Mouse (Mus musculus): ENCODE results near the gene Col28a1. TPM values are rescaled to one million over a fixed set of nuclear protein-coding genes. Genes with fewer than 3 reads are reported as not detected.

Col28a1 gene
- total RNA-seq (2023): not detected

GRCm38 (mm10) chr6:8192517-8192916 lies at the start of gene Col28a1:
Gene Col28a1 (minus strand): TSS chr6:8192617.

GRCm38 (mm10) chr6:8209047-8209865 lies 16.8 kb upstream of the Col28a1 start, which contains the start of gene Mios:
Gene Mios (plus strand): TSS chr6:8209222.

Other genes with a start within 250 kb of the Col28a1 start
- gene Mios, start 16.6 kb upstream of the Col28a1 start, total RNA-seq (2023): 10 to 100 TPM; 24.8 to 29.3 TPM
- 10 to 100 TPM; 20.1 to 22.6 TPM for gene Rpa3, start 66.6 kb upstream of the Col28a1 start, total RNA-seq (2023)
- 10 to 100 TPM; 20.6 to 22.1 TPM for gene Umad1, start 66.7 kb upstream of the Col28a1 start, total RNA-seq (2023)
- 1 to 10 TPM in 1 of 2 experiments, not detected in 1; 7.1 TPM for gene Gm45062, start 66.8 kb upstream of the Col28a1 start, total RNA-seq (2023)